Mouse (Mus musculus) large intestine, adult 2 months (tissue): ENCODE measurements around the gene Ccdc65. TPM values are rescaled to one million over a fixed set of nuclear protein-coding genes. Genes with fewer than 3 reads are reported as not detected.
A peak's percentile ranks its signal among the peaks of the same experiment; 100 is the strongest.

Experiments used
- DNase-seq: peaks from one replicate; pipeline ENCODE4 v3.0.0-alpha.2; 2012; ENCODE audit warnings: low read depth, low spot score
- WGBS: fragments of 180-500 bp; shearing (Covaris S2); methylation state at CpG from one replicate; pipeline ENCODE4 v1.1.7; 2018; 5-methylcytosine and 5-hydroxymethylcytosine counted together
- polyA plus RNA-seq: library from polyadenylated mRNA; depleted of rRNA; stranded (reverse); fragments of >200 nt; gene quantifications from 2 replicates; pipeline ENCODE4 v1.2.3, GENCODE M21; 2012; rRNA removed

The Ccdc65 gene
- 0.27 and 0.32 TPM in 2 replicates for polyA plus RNA-seq

GRCm38 (mm10) chr15:98707766-98708372, at the start of gene Ccdc65:
TSS of gene Ccdc65 (plus strand) at chr15:98708207.
- 17% methylated on average over 16 of the region's 16 CpGs for WGBS
- peak; percentile 80 for DNase-seq

- WGBS = under 1% methylated on average over 14 of the region's 14 CpGs
- DNase-seq = no peak
Measured at GRCm38 (mm10) chr15:98662198-98662566, 45.8 kb upstream of the Ccdc65 start.

GRCm38 (mm10) chr15:98662567-98663545, 45.2 kb upstream of the Ccdc65 start, which contains the start of gene Ddx23:
TSS of gene Ddx23 (minus strand) at chr15:98662894.
- 2% methylated on average over 48 of the region's 48 CpGs for WGBS
- peak; percentile 93 for DNase-seq

GRCm38 (mm10) chr15:98664042-98664907, 43.7 kb upstream of the Ccdc65 start:
- no peak for DNase-seq
- 60% methylated on average over 11 of the region's 11 CpGs for WGBS

- 49% methylated on average over 4 of the region's 4 CpGs for WGBS
- DNase-seq = no peak
Measured at GRCm38 (mm10) chr15:98672592-98672991, 35.4 kb upstream of the Ccdc65 start.

GRCm38 (mm10) chr15:98673732-98674131, 34.3 kb upstream of the Ccdc65 start:
- no peak for DNase-seq
- WGBS = 81% methylated on average over 7 of the region's 7 CpGs

GRCm38 (mm10) chr15:98674284-98674993, 33.6 kb upstream of the Ccdc65 start:
- 42% methylated on average over 7 of the region's 7 CpGs for WGBS
- no peak for DNase-seq

GRCm38 (mm10) chr15:98674994-98675545, 32.9 kb upstream of the Ccdc65 start:
- no peak for DNase-seq
- WGBS = 27% methylated on average over 11 of the region's 11 CpGs

GRCm38 (mm10) chr15:98675634-98676250, 32.3 kb upstream of the Ccdc65 start:
- 12% methylated on average over 14 of the region's 14 CpGs for WGBS
- no peak for DNase-seq

- 4% methylated on average over 9 of the region's 9 CpGs for WGBS
- no peak for DNase-seq
Measured at GRCm38 (mm10) chr15:98676471-98676870, 31.5 kb upstream of the Ccdc65 start.

GRCm38 (mm10) chr15:98676940-98677728, 30.9 kb upstream of the Ccdc65 start, which contains the start of gene Rnd1:
TSS of gene Rnd1 (minus strand) at chr15:98677461.
- WGBS = 1% methylated on average over 37 of the region's 37 CpGs
- peak; percentile 73 for DNase-seq

- no peak for DNase-seq
- WGBS = 71% methylated on average over 7 of the region's 7 CpGs
Measured at GRCm38 (mm10) chr15:98677977-98678376, 30.0 kb upstream of the Ccdc65 start.

GRCm38 (mm10) chr15:98680660-98681059, 27.3 kb upstream of the Ccdc65 start:
- DNase-seq = no peak
- WGBS = 61% methylated on average over 8 of the region's 8 CpGs

GRCm38 (mm10) chr15:98681633-98682032, 26.4 kb upstream of the Ccdc65 start:
- no peak for DNase-seq
- 79% methylated on average over 7 of the region's 7 CpGs for WGBS

GRCm38 (mm10) chr15:98683177-98683576, 24.8 kb upstream of the Ccdc65 start:
- DNase-seq = no peak
- WGBS = 54% methylated on average over 10 of the region's 10 CpGs

GRCm38 (mm10) chr15:98683746-98684145, 24.3 kb upstream of the Ccdc65 start:
- 87% methylated on average over 1 of the region's 1 CpGs for WGBS
- no peak for DNase-seq

GRCm38 (mm10) chr15:98685926-98686325, 22.1 kb upstream of the Ccdc65 start:
- WGBS = 71% methylated on average over 3 of the region's 3 CpGs
- DNase-seq = no peak

GRCm38 (mm10) chr15:98689682-98690081, 18.3 kb upstream of the Ccdc65 start:
- no peak for DNase-seq
- WGBS = 75% methylated on average over 2 of the region's 2 CpGs
